Mouse (Mus musculus): ENCODE measurements at regions not wholly inside any gene's neighbourhood (a gene's known extent, or its start where the extent isn't known, plus 50 kb on each side); places are given as distances from the start of the nearest gene placed in this dataset.

DNA sequence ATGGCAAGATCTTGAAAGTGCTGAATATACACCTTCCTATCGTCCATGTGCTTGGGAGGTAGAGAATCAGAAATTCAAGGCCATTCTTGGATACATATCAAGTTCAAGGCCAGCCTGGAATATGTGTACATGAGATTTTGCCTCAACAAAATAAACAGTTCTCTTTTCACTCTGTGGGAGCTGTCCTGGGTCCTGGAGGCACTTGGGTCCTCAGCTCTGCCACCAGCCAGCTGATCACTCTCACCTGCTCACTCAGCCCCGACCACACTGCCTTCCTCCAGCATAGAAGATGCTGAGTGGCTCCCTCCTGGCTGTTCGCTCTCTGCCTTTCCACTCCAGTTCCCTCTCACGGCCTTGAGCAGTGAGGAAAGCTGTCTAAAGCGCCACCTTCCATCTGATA, 128.2 kb upstream of the Thy1 start:
- TF ChIP-seq POLR2A (IDR thresholded peaks at IDR 0.05; ENCODE audit: low read depth, low read length) = no peak
- no peak for TF ChIP-seq CTCF (IDR thresholded peaks at IDR 0.05; ENCODE audit: extremely low read depth, insufficient read depth, insufficient read length, insufficient replicate concordance)

All from spleen, adult 2 months (tissue).